Mouse (Mus musculus) lung, embryonic 14.5 days (tissue): ENCODE results near the gene Tyw5. TPM values are rescaled to one million over a fixed set of nuclear protein-coding genes. Genes with fewer than 3 reads are reported as not detected.

ENCODE experiments used
- ATAC-seq: fragments of 200-750 bp; cut with Nextera tagmentation; 2 replicates; pipeline ENCODE4 v1.8.0; 2017; ENCODE audit warnings: mild to moderate bottlenecking, moderate TSS enrichment, moderate library complexity; ENCODE audit not compliant: insufficient read depth
- DNase-seq: peaks from one replicate; pipeline ENCODE4 v3.0.0-alpha.2; 2015
- H3K27ac ChIP-seq: fragments of 300-500 bp; sonication (generic); 2 replicates; pipeline ENCODE4 v1.5.1; 2014; ENCODE audit warnings: low read depth, mild to moderate bottlenecking, moderate library complexity
- H3K27me3 ChIP-seq: fragments of 300-500 bp; sonication (generic); 2 replicates; pipeline ENCODE4 v1.6.1; 2014; ENCODE audit warnings: low read length, control low read depth; ENCODE audit not compliant: insufficient read depth
- H3K36me3 ChIP-seq: fragments of 300-500 bp; sonication (generic); 2 replicates; pipeline ENCODE4 v1.6.1; 2014; ENCODE audit warnings: control low read depth; ENCODE audit not compliant: insufficient read depth
- H3K4me1 ChIP-seq: fragments of 300-500 bp; sonication (generic); 2 replicates; pipeline ENCODE4 v1.6.1; 2014; ENCODE audit warnings: antibody characterized with exemption, control low read depth; ENCODE audit not compliant: insufficient read depth
- H3K4me2 ChIP-seq: fragments of 300-500 bp; sonication (generic); 2 replicates; pipeline ENCODE4 v1.6.1; 2014; ENCODE audit warnings: mild to moderate bottlenecking
- H3K4me3 ChIP-seq: fragments of 300-500 bp; sonication (generic); 2 replicates; pipeline ENCODE4 v1.5.1; 2014; ENCODE audit warnings: low read depth, low read length
- H3K9ac ChIP-seq: fragments of 300-500 bp; sonication (generic); 2 replicates; pipeline ENCODE4 v1.6.1; 2014
- H3K9me3 ChIP-seq: fragments of 300-500 bp; sonication (generic); 2 replicates; pipeline ENCODE4 v1.6.1; 2016; ENCODE audit warnings: low read depth, low read length, control low read depth
- CTCF ChIP-seq: IDR thresholded peaks from 2 replicates; pipeline ENCODE4 v1.5.1; 2016; ENCODE audit warnings: antibody characterized with exemption, low read depth
- whole genome bisulfite sequencing: fragments of 180-500 bp; shearing (Covaris S2); extraction: QIAGEN DNeasy Blood & Tissue Kit; methylation state at CpG from one replicate; pipeline ENCODE4 v1.1.7; 2014; 5-methylcytosine and 5-hydroxymethylcytosine counted together
- polyA plus RNA-seq: library from polyadenylated mRNA; unstranded; fragments of >200 nt; fragmentation: Nextera tagmentation; extraction: Ambion mirVana; gene quantifications from 2 replicates; pipeline ENCODE4 v1.2.1, GENCODE M21; 2014

The Tyw5 gene
- 27.3 and 30.2 TPM in 2 replicates for polyA plus RNA-seq

GRCm38 (mm10) chr1:57406187-57407151, at the start of gene Tyw5, which contains the start of gene Maip1:
Gene Tyw5 (minus strand): TSS chr1:57407101.
Gene Maip1 (plus strand): TSS chr1:57406328.
- H3K27ac ChIP-seq, result peak within 1 kb of the TSS; percentile 95

DNA sequence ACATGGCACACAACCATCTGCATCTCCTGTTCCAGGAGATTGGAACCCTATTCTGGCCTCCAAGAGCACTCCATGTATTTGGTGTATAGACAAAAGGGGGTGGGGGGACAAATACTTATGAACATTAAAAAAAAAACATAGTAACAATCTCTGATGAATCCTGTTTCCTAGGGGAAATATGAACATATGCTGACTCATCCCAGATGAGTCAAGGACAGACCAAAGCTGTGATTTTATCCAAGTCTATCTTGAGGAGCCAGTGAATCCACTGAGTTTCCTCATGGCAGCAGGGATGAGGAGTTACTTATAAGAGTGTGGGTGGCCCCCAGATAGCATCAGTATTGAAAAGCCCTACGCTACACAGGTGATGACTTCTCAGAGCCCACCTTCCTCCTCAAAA, 43.3 kb upstream of the Tyw5 start:
- no peak overlapping the region for H3K4me2 ChIP-seq
- H3K9me3 ChIP-seq, result no peaks in the 10 kb centered on the region
- no peak for TF ChIP-seq CTCF
- H3K27ac ChIP-seq, result no peak overlapping the region
- H3K4me3 ChIP-seq, result no peak overlapping the region
- H3K4me1 ChIP-seq, result no peaks in the 10 kb centered on the region
- H3K9ac ChIP-seq, result no peak overlapping the region
- 93% methylated on average over 1 of the region's 1 CpGs for WGBS
- H3K36me3 ChIP-seq, result no peaks in the 10 kb centered on the region
- ATAC-seq (no peak), DNase-seq (no peak)
- H3K27me3 ChIP-seq, result no peaks in the 10 kb centered on the region

More at GRCm38 (mm10) chr1:57406187-57407151, at the start of gene Tyw5, which contains the start of gene Maip1:
- no peaks in the 10 kb centered on the region for H3K27me3 ChIP-seq
- DNase-seq (peak; percentile 90), ATAC-seq (peak; percentile 92)
- peak within 1 kb of the TSS; percentile 75 for H3K4me2 ChIP-seq
- peaks cover 15% of the 10 kb centered on the region for H3K4me1 ChIP-seq
- TF ChIP-seq CTCF, result peak; percentile 15; the same call in 1 of the 2 replicates
- peaks cover 4% of the 10 kb centered on the region; the same call in 1 of the 2 replicates for H3K36me3 ChIP-seq
- peak within 1 kb of the TSS; percentile 94 for H3K9ac ChIP-seq
- peak within 1 kb of the TSS; percentile 90 for H3K4me3 ChIP-seq
- WGBS, result under 1% methylated on average over 71 of the region's 72 CpGs
- H3K9me3 ChIP-seq, result no peaks in the 10 kb centered on the region

DNA sequence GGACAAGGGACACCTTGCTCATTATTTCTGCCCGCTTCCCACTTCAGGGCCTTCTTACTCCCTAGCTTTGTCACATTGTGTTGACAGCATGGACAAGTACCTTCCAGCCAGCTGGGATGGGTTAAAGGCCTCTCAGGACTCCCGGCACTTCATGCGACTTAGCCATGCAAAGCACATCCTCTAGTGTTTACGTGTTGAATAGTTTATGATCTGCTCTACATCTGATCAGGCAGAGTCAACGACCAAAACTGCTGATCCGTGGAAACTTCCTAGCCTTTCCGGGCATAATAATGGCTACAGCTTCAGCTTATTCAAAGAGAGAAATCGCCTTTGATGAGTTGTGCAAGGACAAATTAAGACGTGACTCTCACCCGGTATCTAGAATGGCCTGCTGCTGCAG, 38.8 kb upstream of the Tyw5 start:
- H3K4me2 ChIP-seq, result no peak overlapping the region
- DNase-seq, result peak; percentile 32

DNA sequence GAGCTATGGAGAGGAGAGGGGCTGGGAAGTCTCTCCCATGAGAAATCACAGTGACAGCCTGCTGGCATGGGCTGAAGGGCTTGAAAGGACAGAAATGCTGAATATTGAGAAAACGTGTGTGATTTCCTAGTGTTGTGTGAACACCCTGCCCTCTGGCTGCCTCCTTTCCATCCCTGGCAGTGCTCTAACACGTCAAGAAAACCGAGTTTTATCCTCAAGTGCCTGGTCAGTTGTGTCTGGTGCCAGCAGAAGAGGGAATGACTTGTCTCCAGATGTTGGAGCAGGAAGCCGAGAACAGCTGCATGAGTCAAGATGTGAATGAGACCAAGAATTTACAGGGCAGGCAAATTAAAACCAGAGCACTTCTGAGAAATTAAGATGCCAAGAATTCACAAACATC, 33.9 kb upstream of the Tyw5 start:
- Histone ChIP-seq H3K4me2 (no peak overlapping the region), H3K9ac (no peak overlapping the region), H3K36me3 (no peaks in the 10 kb centered on the region), H3K27me3 (no peaks in the 10 kb centered on the region), H3K27ac (no peak overlapping the region), H3K9me3 (no peaks in the 10 kb centered on the region), H3K4me1 (peaks cover 5% of the 10 kb centered on the region; the same call in 1 of the 2 replicates), H3K4me3 (no peak overlapping the region)
- WGBS, result 38% methylated on average over 4 of the region's 4 CpGs
- no peak for ATAC-seq
- no peak for DNase-seq
- TF ChIP-seq CTCF, result no peak

More for the DNA sequence above, 38.8 kb upstream of the Tyw5 start:
- no peaks in the 10 kb centered on the region for H3K4me1 ChIP-seq
- H3K27me3 ChIP-seq, result no peaks in the 10 kb centered on the region
- no peak overlapping the region for H3K27ac ChIP-seq
- no peak for ATAC-seq
- no peak overlapping the region for H3K4me3 ChIP-seq
- no peaks in the 10 kb centered on the region for H3K9me3 ChIP-seq
- H3K36me3 ChIP-seq, result no peaks in the 10 kb centered on the region
- 60% methylated on average over 10 of the region's 10 CpGs for WGBS
- no peak for TF ChIP-seq CTCF
- no peak overlapping the region for H3K9ac ChIP-seq

DNA sequence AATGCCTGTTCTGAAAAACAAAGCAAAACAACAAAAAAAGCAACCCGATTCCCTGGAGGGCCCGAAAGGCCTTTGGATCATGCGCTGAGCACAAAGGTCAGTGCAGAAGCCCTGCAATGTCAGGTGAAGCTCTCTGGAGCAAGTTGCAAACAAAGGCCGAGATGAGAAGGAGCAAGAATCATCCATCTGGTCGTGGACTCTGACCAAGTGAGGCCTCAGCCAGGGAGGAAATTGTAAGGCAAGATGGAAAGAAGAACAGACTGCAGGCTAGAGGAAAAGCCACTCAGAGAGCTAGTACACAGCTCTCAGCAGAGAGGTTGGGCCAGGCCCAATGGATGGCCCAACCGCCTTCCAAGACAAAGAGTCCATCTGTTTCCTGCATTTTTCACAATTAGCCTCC, 32.1 kb upstream of the Tyw5 start:
- no peak overlapping the region for H3K27ac ChIP-seq
- no peaks in the 10 kb centered on the region for H3K27me3 ChIP-seq
- H3K4me2 ChIP-seq, result no peak overlapping the region
- no peak overlapping the region for H3K4me3 ChIP-seq
- H3K4me1 ChIP-seq, result peaks cover 5% of the 10 kb centered on the region; the same call in 1 of the 2 replicates
- no peak for TF ChIP-seq CTCF
- H3K9me3 ChIP-seq, result no peaks in the 10 kb centered on the region
- no peak overlapping the region for H3K9ac ChIP-seq
- DNase-seq (no peak), ATAC-seq (no peak)
- whole genome bisulfite sequencing, result 75% methylated on average over 6 of the region's 6 CpGs
- H3K36me3 ChIP-seq, result no peaks in the 10 kb centered on the region

DNA sequence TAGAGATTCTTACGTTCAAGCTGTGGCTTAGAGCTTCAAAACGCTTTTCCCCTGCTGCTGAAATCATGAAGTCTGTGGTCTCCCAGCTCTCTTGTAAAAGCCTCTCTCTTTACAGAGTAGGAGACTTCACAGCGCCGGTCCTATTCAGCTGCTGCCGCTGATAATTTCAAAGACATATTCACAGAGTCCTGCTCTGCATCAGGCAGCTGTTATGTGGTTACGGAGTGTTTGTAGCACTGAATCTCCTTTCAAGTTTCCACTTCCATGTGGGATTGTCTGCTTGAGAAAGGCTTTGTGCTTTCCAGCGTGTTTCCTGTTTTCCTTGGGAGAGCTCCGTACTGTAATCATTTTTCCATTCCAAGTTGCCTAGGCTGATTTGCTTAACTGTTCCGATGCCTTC, 30.1 kb upstream of the Tyw5 start:
- Histone ChIP-seq H3K4me3 (peak overlapping the region; percentile 31), H3K27me3 (no peaks in the 10 kb centered on the region), H3K27ac (peak overlapping the region; percentile 80), H3K9me3 (no peaks in the 10 kb centered on the region), H3K4me1 (peaks cover 5% of the 10 kb centered on the region; the same call in 1 of the 2 replicates), H3K36me3 (no peaks in the 10 kb centered on the region), H3K4me2 (peak overlapping the region; percentile 61), H3K9ac (peak overlapping the region; percentile 53)
- TF ChIP-seq CTCF, result no peak
- ATAC-seq (peak; percentile 60), DNase-seq (peak; percentile 67)
- 20% methylated on average over 9 of the region's 9 CpGs for WGBS

GRCm38 (mm10) chr1:57436408-57436807, 29.5 kb upstream of the Tyw5 start:
- peak; percentile 88 for DNase-seq
- no peaks in the 10 kb centered on the region for H3K9me3 ChIP-seq
- no peak for TF ChIP-seq CTCF
- H3K4me1 ChIP-seq, result peaks cover 5% of the 10 kb centered on the region; the same call in 1 of the 2 replicates
- 16% methylated on average over 9 of the region's 9 CpGs for WGBS
- peak; percentile 55 for ATAC-seq
- H3K4me3 ChIP-seq, result peak overlapping the region; percentile 31
- no peaks in the 10 kb centered on the region for H3K36me3 ChIP-seq
- peak overlapping the region; percentile 53; the same call in 1 of the 2 replicates for H3K9ac ChIP-seq
- H3K27ac ChIP-seq, result peak overlapping the region; percentile 80
- H3K27me3 ChIP-seq, result no peaks in the 10 kb centered on the region
- peak overlapping the region; percentile 61 for H3K4me2 ChIP-seq
